Mouse (Mus musculus): ENCODE results near the gene Ajap1.

Gene Ajap1

GRCm38 (mm10) chr4:153453496-153453895 is 29.1 kb downstream of the Ajap1 start:
- no peak for DNase-seq (ENCODE audit: low read depth, low spot score)

- no peak for DNase-seq (ENCODE audit: low read depth, low spot score)
Observed at GRCm38 (mm10) chr4:153451516-153451915, 31.1 kb downstream of the Ajap1 start.

- no peak for DNase-seq (ENCODE audit: low read depth, low spot score)
Observed at GRCm38 (mm10) chr4:153442522-153442921, 40.1 kb downstream of the Ajap1 start.

GRCm38 (mm10) chr4:153439868-153440267 is 42.7 kb downstream of the Ajap1 start:
- DNase-seq (ENCODE audit: low read depth, low spot score), result no peak

GRCm38 (mm10) chr4:153439031-153439430 is 43.6 kb downstream of the Ajap1 start:
- no peak for DNase-seq (ENCODE audit: low read depth, low spot score)

- DNase-seq (ENCODE audit: low read depth, low spot score), result no peak
Observed at GRCm38 (mm10) chr4:153437196-153437595, 45.4 kb downstream of the Ajap1 start.

- peak; percentile 20 for DNase-seq (ENCODE audit: low read depth, low spot score)
Observed at GRCm38 (mm10) chr4:153435917-153436316, 46.7 kb downstream of the Ajap1 start.

- DNase-seq (ENCODE audit: low read depth, low spot score), result peak; percentile 66
Observed at GRCm38 (mm10) chr4:153429971-153430370, 52.6 kb downstream of the Ajap1 start.

- no peak for DNase-seq (ENCODE audit: low read depth, low spot score)
Observed at GRCm38 (mm10) chr4:153425961-153426656, 56.5 kb downstream of the Ajap1 start.

GRCm38 (mm10) chr4:153424324-153424723 is 58.3 kb downstream of the Ajap1 start:
- no peak for DNase-seq (ENCODE audit: low read depth, low spot score)

- peak; percentile 54 for DNase-seq (ENCODE audit: low read depth, low spot score)
Observed at GRCm38 (mm10) chr4:153417926-153418325, 64.7 kb downstream of the Ajap1 start.

GRCm38 (mm10) chr4:153417164-153417896 is 65.3 kb downstream of the Ajap1 start:
- DNase-seq (ENCODE audit: low read depth, low spot score), result peak; percentile 20

- no peak for DNase-seq (ENCODE audit: low read depth, low spot score)
Observed at GRCm38 (mm10) chr4:153416111-153416510, 66.5 kb downstream of the Ajap1 start.

GRCm38 (mm10) chr4:153398421-153398820 is 84.2 kb downstream of the Ajap1 start:
- DNase-seq (ENCODE audit: low read depth, low spot score), result no peak

- no peak for DNase-seq (ENCODE audit: low read depth, low spot score)
Observed at GRCm38 (mm10) chr4:153387478-153387877, 95.1 kb downstream of the Ajap1 start.

- DNase-seq (ENCODE audit: low read depth, low spot score), result no peak
Observed at GRCm38 (mm10) chr4:153381433-153381832, 101.2 kb downstream of the Ajap1 start.

GRCm38 (mm10) chr4:153380885-153381284 is 101.7 kb downstream of the Ajap1 start:
- no peak for DNase-seq (ENCODE audit: low read depth, low spot score)

GRCm38 (mm10) chr4:153377981-153378380 is 104.6 kb downstream of the Ajap1 start:
- DNase-seq (ENCODE audit: low read depth, low spot score), result peak; percentile 43

GRCm38 (mm10) chr4:153374233-153374632 is 108.4 kb downstream of the Ajap1 start:
- DNase-seq (ENCODE audit: low read depth, low spot score), result no peak

- no peak for DNase-seq (ENCODE audit: low read depth, low spot score)
Observed at GRCm38 (mm10) chr4:153373125-153373524, 109.5 kb downstream of the Ajap1 start.

GRCm38 (mm10) chr4:153368620-153369159 is 113.9 kb downstream of the Ajap1 start:
- peak; percentile 55 for DNase-seq (ENCODE audit: low read depth, low spot score)

GRCm38 (mm10) chr4:153360868-153361545 is 121.6 kb downstream of the Ajap1 start:
- DNase-seq (ENCODE audit: low read depth, low spot score), result no peak
